Mouse (Mus musculus): ENCODE results near the gene Clec2l. TPM values are rescaled to one million over a fixed set of nuclear protein-coding genes. Genes with fewer than 3 reads are reported as not detected.

Gene Clec2l
- polyA plus RNA-seq, 1 experiment, result 0.66 TPM

DNA sequence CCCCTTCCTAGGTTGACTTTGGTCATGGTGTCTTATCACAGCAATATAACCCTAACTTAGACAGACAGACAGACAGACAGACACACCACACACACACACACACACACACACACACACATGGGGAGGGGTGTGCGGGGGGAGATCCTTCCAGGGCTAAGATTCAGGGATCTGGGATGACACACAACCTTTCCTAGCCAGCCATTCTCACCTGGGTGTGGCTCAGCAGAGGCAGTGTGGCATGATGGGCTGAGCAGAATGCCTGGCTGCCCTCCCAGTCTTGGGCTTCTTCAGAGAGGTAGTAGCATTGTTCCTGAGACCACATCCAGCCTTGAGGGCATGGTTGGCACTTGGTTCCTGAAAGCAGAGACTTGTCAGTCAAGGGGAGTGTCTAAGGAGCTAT is 33.3 kb upstream of the Clec2l start:
- TF ChIP-seq CTCF (conservative IDR thresholded peaks at IDR 0.05; ENCODE audit: insufficient read depth, insufficient read length, low read depth, low read length), result no peak
- TF ChIP-seq POLR2A (IDR thresholded peaks at IDR 0.05; ENCODE audit: low read depth, low read length), result no peak
- Histone ChIP-seq H3K36me3 (ENCODE audit: control insufficient read depth, insufficient read depth, low read length) (no peaks in the 10 kb centered on the region), H3K4me1 (ENCODE audit: control insufficient read depth, insufficient read depth, low read length) (no peaks in the 10 kb centered on the region), H3K4me3 (ENCODE audit: insufficient read depth, low read depth, low read length) (no peak overlapping the region), H3K27ac (ENCODE audit: insufficient read depth, low read depth, low read length) (no peak overlapping the region), H3K27me3 (replicated peaks; ENCODE audit: control insufficient read depth, insufficient read depth, low read length) (no peaks in the 10 kb centered on the region)
- WGBS, result 96% methylated on average over 1 of the region's 1 CpGs
- no peak for DNase-seq

DNA sequence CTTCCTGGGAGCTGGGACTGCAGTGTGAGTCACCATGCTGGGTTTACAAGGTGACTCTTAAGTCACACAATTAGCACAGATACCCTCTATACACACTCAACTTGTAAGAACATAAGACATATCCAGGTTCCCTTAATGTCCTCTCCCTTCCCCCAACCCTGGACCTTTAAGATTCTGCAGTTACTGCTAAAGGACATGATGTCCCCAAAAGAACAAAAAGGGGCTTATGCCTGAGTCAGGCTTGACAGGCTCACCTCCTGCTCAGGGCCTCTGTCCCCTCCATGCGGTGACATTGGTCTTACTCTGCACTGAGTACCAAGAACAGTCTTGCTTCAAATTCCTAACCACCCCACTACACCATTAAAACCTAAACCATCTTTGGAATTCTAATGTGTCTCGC is 30.0 kb upstream of the Clec2l start:
- Histone ChIP-seq H3K36me3 (ENCODE audit: control insufficient read depth, insufficient read depth, low read length) (no peaks in the 10 kb centered on the region), H3K27me3 (replicated peaks; ENCODE audit: control insufficient read depth, insufficient read depth, low read length) (no peaks in the 10 kb centered on the region), H3K4me1 (ENCODE audit: control insufficient read depth, insufficient read depth, low read length) (peaks cover 4% of the 10 kb centered on the region; the same call in 1 of the 2 replicates), H3K27ac (ENCODE audit: insufficient read depth, low read depth, low read length) (no peak overlapping the region), H3K4me3 (ENCODE audit: insufficient read depth, low read depth, low read length) (no peak overlapping the region)
- 96% methylated on average over 2 of the region's 2 CpGs for WGBS
- DNase-seq, result no peak
- TF ChIP-seq CTCF (conservative IDR thresholded peaks at IDR 0.05; ENCODE audit: insufficient read depth, insufficient read length, low read depth, low read length) (no peak), POLR2A (IDR thresholded peaks at IDR 0.05; ENCODE audit: low read depth, low read length) (no peak)

GRCm38 (mm10) chr6:38634461-38634860 is 28.4 kb upstream of the Clec2l start:
- H3K4me1 ChIP-seq (ENCODE audit: control insufficient read depth, insufficient read depth, low read length), result peaks cover 4% of the 10 kb centered on the region; the same call in 1 of the 2 replicates
- no peak for TF ChIP-seq POLR2A (IDR thresholded peaks at IDR 0.05; ENCODE audit: low read depth, low read length)
- TF ChIP-seq CTCF (conservative IDR thresholded peaks at IDR 0.05; ENCODE audit: insufficient read depth, insufficient read length, low read depth, low read length), result no peak
- DNase-seq, result no peak
- no peak overlapping the region for H3K4me3 ChIP-seq (ENCODE audit: insufficient read depth, low read depth, low read length)
- H3K27ac ChIP-seq (ENCODE audit: insufficient read depth, low read depth, low read length), result no peak overlapping the region
- no peaks in the 10 kb centered on the region for H3K36me3 ChIP-seq (ENCODE audit: control insufficient read depth, insufficient read depth, low read length)
- WGBS, result 88% methylated on average over 8 of the region's 8 CpGs
- H3K27me3 ChIP-seq (replicated peaks; ENCODE audit: control insufficient read depth, insufficient read depth, low read length), result no peaks in the 10 kb centered on the region

- TF ChIP-seq CTCF (conservative IDR thresholded peaks at IDR 0.05; ENCODE audit: insufficient read depth, insufficient read length, low read depth, low read length), result no peak
- no peak for TF ChIP-seq POLR2A (IDR thresholded peaks at IDR 0.05; ENCODE audit: low read depth, low read length)
- no peak overlapping the region for H3K27ac ChIP-seq (ENCODE audit: insufficient read depth, low read depth, low read length)
- H3K27me3 ChIP-seq (replicated peaks; ENCODE audit: control insufficient read depth, insufficient read depth, low read length), result no peaks in the 10 kb centered on the region
- H3K4me1 ChIP-seq (ENCODE audit: control insufficient read depth, insufficient read depth, low read length), result peaks cover 4% of the 10 kb centered on the region; the same call in 1 of the 2 replicates
- DNase-seq, result peak; percentile 55
- H3K36me3 ChIP-seq (ENCODE audit: control insufficient read depth, insufficient read depth, low read length), result no peaks in the 10 kb centered on the region
- peak overlapping the region; percentile 62 for H3K4me3 ChIP-seq (ENCODE audit: insufficient read depth, low read depth, low read length)
- WGBS, result 1% methylated on average over 72 of the region's 72 CpGs
Observed at GRCm38 (mm10) chr6:38635941-38636851, 26.7 kb upstream of the Clec2l start.

GRCm38 (mm10) chr6:38636852-38637618 is 25.8 kb upstream of the Clec2l start, which contains the start of gene Klrg2:
Gene Klrg2, minus strand, starts transcription at chr6:38637242.
- Histone ChIP-seq H3K27ac (ENCODE audit: insufficient read depth, low read depth, low read length) (no peak within 1 kb of the TSS), H3K36me3 (ENCODE audit: control insufficient read depth, insufficient read depth, low read length) (no peaks in the 10 kb centered on the region), H3K4me3 (ENCODE audit: insufficient read depth, low read depth, low read length) (peak within 1 kb of the TSS; percentile 62), H3K4me1 (ENCODE audit: control insufficient read depth, insufficient read depth, low read length) (peaks cover 4% of the 10 kb centered on the region; the same call in 1 of the 2 replicates), H3K27me3 (replicated peaks; ENCODE audit: control insufficient read depth, insufficient read depth, low read length) (no peaks in the 10 kb centered on the region)
- TF ChIP-seq CTCF (conservative IDR thresholded peaks at IDR 0.05; ENCODE audit: insufficient read depth, insufficient read length, low read depth, low read length) (no peak), POLR2A (IDR thresholded peaks at IDR 0.05; ENCODE audit: low read depth, low read length) (no peak)
- DNase-seq, result peak; percentile 83
- WGBS, result 1% methylated on average over 60 of the region's 60 CpGs

- Histone ChIP-seq H3K4me3 (ENCODE audit: insufficient read depth, low read depth, low read length) (no peak overlapping the region), H3K27me3 (replicated peaks; ENCODE audit: control insufficient read depth, insufficient read depth, low read length) (no peaks in the 10 kb centered on the region)
Observed at GRCm38 (mm10) chr6:38640401-38640800, 22.5 kb upstream of the Clec2l start.

More at GRCm38 (mm10) chr6:38640401-38640800, 22.5 kb upstream of the Clec2l start:
- no peak for TF ChIP-seq CTCF (conservative IDR thresholded peaks at IDR 0.05; ENCODE audit: insufficient read depth, insufficient read length, low read depth, low read length)
- TF ChIP-seq POLR2A (IDR thresholded peaks at IDR 0.05; ENCODE audit: low read depth, low read length), result no peak
- Histone ChIP-seq H3K27ac (ENCODE audit: insufficient read depth, low read depth, low read length) (no peak overlapping the region), H3K36me3 (ENCODE audit: control insufficient read depth, insufficient read depth, low read length) (no peaks in the 10 kb centered on the region), H3K4me1 (ENCODE audit: control insufficient read depth, insufficient read depth, low read length) (peaks cover 9% of the 10 kb centered on the region; the same call in 1 of the 2 replicates)
- 44% methylated on average over 11 of the region's 11 CpGs for whole genome bisulfite sequencing
- peak; percentile 24 for DNase-seq
